Mouse (Mus musculus): ENCODE measurements around the gene Commd1.

The Commd1 gene

GRCm38 (mm10) chr11:22981984-22982757 is at the start of gene Commd1, which contains the start of gene Gm28048:
Commd1 (minus strand) TSS chr11:22982382.
Gm28048 (minus strand) TSS chr11:22982090.
- peak; percentile 77 for DNase-seq (ENCODE audit: extremely low spot score, low read depth, low spot score)

DNA sequence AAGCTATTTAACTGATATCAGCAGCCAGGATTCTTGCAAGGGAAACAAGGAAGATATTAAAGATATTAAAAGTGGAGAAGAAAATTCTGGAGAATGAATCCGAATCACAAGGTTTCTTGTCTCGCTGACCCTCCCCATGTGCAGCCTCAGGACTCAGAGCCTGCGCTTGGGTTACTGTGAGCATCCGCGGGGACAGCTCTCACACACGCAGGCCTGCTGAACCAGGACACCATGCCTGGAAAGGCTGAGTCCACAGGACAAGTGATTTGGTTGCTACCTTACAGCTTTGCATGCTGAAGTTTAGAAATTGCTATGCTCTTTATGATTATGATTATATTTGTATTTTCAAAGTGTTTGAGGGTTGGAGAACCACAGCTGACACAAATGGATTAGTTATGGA is 47.2 kb upstream of the Commd1 start:
- no peak for DNase-seq (ENCODE audit: extremely low spot score, low read depth, low spot score)

GRCm38 (mm10) chr11:23028957-23029356 is 46.8 kb upstream of the Commd1 start:
- no peak for DNase-seq (ENCODE audit: extremely low spot score, low read depth, low spot score)

DNA sequence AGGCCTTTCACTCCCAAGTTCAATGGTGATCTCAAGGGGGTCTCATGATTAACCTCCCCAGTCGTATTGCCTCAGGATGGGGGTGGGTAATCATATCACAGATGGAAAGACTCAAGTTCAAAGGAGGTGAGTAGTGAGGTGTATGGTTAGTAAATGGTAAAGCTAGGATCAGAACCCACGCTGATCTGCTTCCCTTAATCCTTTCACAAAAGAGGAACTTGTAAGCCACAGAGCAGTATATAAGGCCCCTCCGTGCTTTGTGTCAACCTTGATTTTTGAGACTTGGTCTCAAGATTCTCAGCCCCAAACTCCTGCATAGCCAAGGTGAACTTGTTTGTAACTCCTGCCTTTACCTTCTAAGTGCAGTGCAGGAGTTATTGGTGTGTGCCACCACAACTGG is 42.0 kb upstream of the Commd1 start:
- no peak for DNase-seq (ENCODE audit: extremely low spot score, low read depth, low spot score)

GRCm38 (mm10) chr11:23023155-23023554 is 41.0 kb upstream of the Commd1 start:
- DNase-seq (ENCODE audit: extremely low spot score, low read depth, low spot score): no peak

DNA sequence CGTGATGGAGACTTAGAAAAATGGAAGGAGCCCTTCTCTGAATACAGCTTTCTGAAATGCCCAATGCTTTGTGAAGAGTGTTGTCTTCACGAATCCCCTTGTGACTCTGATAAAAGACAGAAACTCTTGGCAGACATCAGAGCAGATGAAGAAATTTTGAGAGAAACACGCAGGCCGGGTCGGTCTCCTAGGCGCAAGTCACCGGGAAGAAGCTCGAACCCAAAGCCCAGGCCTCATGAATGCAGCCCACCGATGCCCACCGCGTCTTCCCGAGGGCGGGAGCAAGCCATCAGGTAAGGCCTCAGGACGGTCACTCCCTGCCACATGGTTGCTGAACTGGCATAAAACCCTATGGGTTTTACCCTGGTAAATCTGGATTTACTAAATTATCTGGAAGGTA is 38.7 kb upstream of the Commd1 start:
- DNase-seq (ENCODE audit: extremely low spot score, low read depth, low spot score): no peak

GRCm38 (mm10) chr11:23020116-23020770 is 38.1 kb upstream of the Commd1 start:
- no peak for DNase-seq (ENCODE audit: extremely low spot score, low read depth, low spot score)

GRCm38 (mm10) chr11:23017943-23018342 is 35.8 kb upstream of the Commd1 start:
- DNase-seq (ENCODE audit: extremely low spot score, low read depth, low spot score): no peak

GRCm38 (mm10) chr11:23014996-23015395 is 32.8 kb upstream of the Commd1 start:
- DNase-seq (ENCODE audit: extremely low spot score, low read depth, low spot score): no peak

GRCm38 (mm10) chr11:23013580-23014294 is 31.6 kb upstream of the Commd1 start:
- no peak for DNase-seq (ENCODE audit: extremely low spot score, low read depth, low spot score)

DNA sequence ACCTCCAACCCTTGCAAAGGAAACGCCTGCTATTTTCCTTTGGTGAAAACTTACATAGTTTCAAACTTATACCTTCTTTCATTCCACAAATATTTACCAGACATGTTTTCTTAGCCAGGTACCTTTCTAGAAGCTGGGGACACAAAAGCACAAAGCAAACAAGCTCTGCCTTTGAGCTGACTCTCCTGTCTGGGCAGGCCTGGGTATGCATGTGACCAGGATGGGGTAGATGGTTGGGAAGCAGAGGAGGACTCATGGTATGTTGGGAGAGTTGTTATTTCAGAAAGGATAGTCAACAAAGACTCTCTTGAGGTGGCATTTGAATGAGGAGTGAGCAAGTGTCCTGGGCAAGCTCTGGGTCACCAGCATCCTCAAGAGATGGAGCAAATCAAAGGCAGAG is 30.9 kb upstream of the Commd1 start:
- no peak for DNase-seq (ENCODE audit: extremely low spot score, low read depth, low spot score)

GRCm38 (mm10) chr11:23008824-23009200 is 26.6 kb upstream of the Commd1 start:
- DNase-seq (ENCODE audit: extremely low spot score, low read depth, low spot score): no peak

GRCm38 (mm10) chr11:23008181-23008823 is 26.1 kb upstream of the Commd1 start:
- DNase-seq (ENCODE audit: extremely low spot score, low read depth, low spot score): no peak

DNA sequence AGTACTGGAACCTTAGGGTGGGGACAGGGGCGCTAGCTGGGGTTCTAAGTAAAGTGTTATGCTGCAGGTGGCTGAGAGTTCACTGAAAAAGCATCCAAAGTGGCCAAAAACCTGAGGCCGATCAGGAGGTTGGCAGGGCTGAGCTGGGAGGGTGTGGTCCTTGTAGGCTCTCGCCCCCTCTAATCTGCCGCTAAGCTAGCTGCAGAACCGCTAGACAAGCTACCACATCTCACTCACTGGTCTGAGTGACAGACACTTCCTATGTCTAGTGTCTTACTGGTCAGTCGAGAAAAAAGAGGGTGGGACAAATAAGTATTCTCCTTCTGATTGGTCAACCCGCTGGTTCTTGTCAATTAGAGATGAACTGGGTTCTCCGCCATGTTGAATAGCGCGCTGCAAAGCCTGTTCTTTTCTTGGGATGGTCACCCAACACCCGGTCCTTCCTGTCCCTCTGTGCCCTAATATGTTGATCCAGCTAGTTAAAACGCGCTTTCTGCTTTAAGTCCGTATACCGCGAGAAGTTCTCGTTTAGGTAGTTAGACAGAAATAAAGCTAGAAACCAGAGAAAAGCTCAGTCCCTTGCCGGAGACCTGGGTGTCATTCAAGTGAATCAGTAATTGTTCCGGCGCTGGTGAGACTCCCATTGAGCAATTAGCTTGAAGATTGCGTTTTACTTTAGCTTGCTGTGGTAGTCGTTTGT is 25.4 kb upstream of the Commd1 start, which contains the start of gene Fam161a:
Gene Fam161a (plus strand): TSS at position 51 of the 700 bp plus-strand sequence.
- DNase-seq (ENCODE audit: extremely low spot score, low read depth, low spot score): peak; percentile 86

GRCm38 (mm10) chr11:23007166-23007480 is 24.9 kb upstream of the Commd1 start:
- DNase-seq (ENCODE audit: extremely low spot score, low read depth, low spot score): no peak

DNA sequence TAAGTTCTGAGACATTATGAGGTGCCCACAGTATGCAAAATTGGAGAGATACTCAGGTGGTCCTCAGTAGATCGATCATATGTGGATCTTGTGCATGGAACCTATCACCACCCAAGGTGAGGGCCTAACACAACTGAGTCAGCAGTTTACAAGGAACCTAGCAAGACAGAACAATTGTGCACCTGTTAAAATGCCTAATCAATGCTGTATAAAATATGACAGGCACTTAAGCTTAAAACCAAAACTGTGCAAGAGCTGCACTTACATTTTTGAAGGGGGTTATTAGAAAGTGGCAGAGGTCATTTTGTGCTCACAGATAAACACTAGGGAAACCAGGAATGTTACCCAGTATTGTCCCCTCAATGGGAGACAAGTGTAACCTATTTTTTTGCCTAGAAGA is 23.1 kb upstream of the Commd1 start:
- DNase-seq (ENCODE audit: extremely low spot score, low read depth, low spot score): no peak

GRCm38 (mm10) chr11:22998308-22998707 is 16.1 kb upstream of the Commd1 start:
- no peak for DNase-seq (ENCODE audit: extremely low spot score, low read depth, low spot score)

GRCm38 (mm10) chr11:22995461-22995860 is 13.3 kb upstream of the Commd1 start:
- no peak for DNase-seq (ENCODE audit: extremely low spot score, low read depth, low spot score)

- DNase-seq (ENCODE audit: extremely low spot score, low read depth, low spot score): no peak
Observed at GRCm38 (mm10) chr11:22994271-22994670, 12.1 kb upstream of the Commd1 start.

GRCm38 (mm10) chr11:22991218-22991835 is 9.1 kb upstream of the Commd1 start:
- no peak for DNase-seq (ENCODE audit: extremely low spot score, low read depth, low spot score)
